Mouse (Mus musculus) E14TG2a.4 (cell line): ENCODE data around the gene Pcsk6.

ENCODE experiments used
- CTCF ChIP-seq: conservative IDR thresholded peaks from 2 replicates; pipeline ENCODE4 v1.5.1; 2014; ENCODE audit warnings: low read length
- NANOG ChIP-seq: IDR thresholded peaks from 2 replicates; pipeline ENCODE4 v1.6.1; 2014; ENCODE audit warnings: borderline replicate concordance, low read length, mixed read lengths
- POU5F1 ChIP-seq: IDR thresholded peaks from 2 replicates; pipeline ENCODE4 v1.6.1; 2014; ENCODE audit warnings: low read length, borderline replicate concordance

GRCm38 (mm10) chr7:65879330-65879729 is 17.8 kb downstream of the Pcsk6 start:
- TF ChIP-seq CTCF (no peak), NANOG (no peak), POU5F1 (no peak)
